Mouse (Mus musculus) hindbrain, embryonic 10.5 days (tissue): ENCODE data around the gene Nr1h5. TPM values are rescaled to one million over a fixed set of nuclear protein-coding genes. Genes with fewer than 3 reads are reported as not detected.

Experiments used
- DNase-seq: peaks from one replicate; pipeline ENCODE4 v3.0.0-alpha.2; 2017; ENCODE audit warnings: low spot score
- H3K27ac ChIP-seq: fragments of 300-500 bp; sonication (generic); 2 replicates; pipeline ENCODE4 v1.5.1; 2016; ENCODE audit warnings: mild to moderate bottlenecking, moderate library complexity
- H3K27me3 ChIP-seq: fragments of 300-500 bp; sonication (generic); 2 replicates; pipeline ENCODE4 v1.6.1; 2016; ENCODE audit warnings: mild to moderate bottlenecking; ENCODE audit not compliant: poor library complexity, insufficient read depth, severe bottlenecking
- H3K36me3 ChIP-seq: fragments of 300-500 bp; sonication (generic); 2 replicates; pipeline ENCODE4 v1.6.1; 2016; ENCODE audit warnings: mild to moderate bottlenecking, moderate library complexity
- H3K4me1 ChIP-seq: fragments of 300-500 bp; sonication (generic); replicated peaks from 2 replicates; pipeline ENCODE4 v1.6.1; 2016; ENCODE audit warnings: mild to moderate bottlenecking
- H3K4me3 ChIP-seq: fragments of 300-500 bp; sonication (generic); 2 replicates; pipeline ENCODE4 v1.5.1; 2016; ENCODE audit warnings: mild to moderate bottlenecking, moderate library complexity
- H3K9me3 ChIP-seq: fragments of 300-500 bp; sonication (generic); 2 replicates; pipeline ENCODE4 v1.6.1; 2016; ENCODE audit warnings: mild to moderate bottlenecking, moderate library complexity
- WGBS: fragments of 180-500 bp; shearing (Covaris S2); methylation state at CpG from one replicate; pipeline ENCODE4 v1.1.7; 2016; 5-methylcytosine and 5-hydroxymethylcytosine counted together
- polyA plus RNA-seq: library from polyadenylated mRNA; unstranded; fragments of >200 nt; fragmentation: Nextera tagmentation; extraction: Ambion mirVana; gene quantifications from 2 replicates; pipeline ENCODE4 v1.2.1, GENCODE M21; 2016

The Nr1h5 gene
- not detected in 2 replicates for polyA plus RNA-seq

DNA sequence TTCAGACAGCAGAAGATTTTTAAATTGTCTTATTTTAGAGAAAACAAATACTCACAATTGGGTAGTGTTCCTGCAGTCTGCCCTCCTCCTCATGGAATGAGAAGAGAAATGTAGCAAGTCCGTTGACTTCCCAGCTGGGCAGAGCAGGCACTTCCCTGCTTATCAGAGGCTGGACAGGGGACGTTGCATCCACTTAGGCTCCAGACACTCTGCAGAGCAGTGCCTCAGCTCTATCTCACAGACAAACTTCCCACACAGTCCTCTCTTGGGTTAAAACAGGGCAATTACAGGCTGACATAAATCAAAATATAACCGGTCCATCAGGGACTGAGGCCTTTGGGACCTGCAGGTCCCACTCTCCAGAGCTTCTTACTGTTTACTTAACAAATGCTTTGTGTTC, at the start of gene Nr1h5:
TSS of gene Nr1h5 (minus strand) at position 101 of the 400 bp plus-strand sequence.
- no peak for DNase-seq
- H3K4me3 ChIP-seq: no peak within 1 kb of the TSS
- H3K27ac ChIP-seq: no peak within 1 kb of the TSS
- WGBS: 62% methylated on average over 3 of the region's 3 CpGs
- H3K9me3 ChIP-seq: no peaks in the 10 kb centered on the region
- no peaks in the 10 kb centered on the region for H3K4me1 ChIP-seq
- no peaks in the 10 kb centered on the region for H3K27me3 ChIP-seq
- H3K36me3 ChIP-seq: no peaks in the 10 kb centered on the region

DNA sequence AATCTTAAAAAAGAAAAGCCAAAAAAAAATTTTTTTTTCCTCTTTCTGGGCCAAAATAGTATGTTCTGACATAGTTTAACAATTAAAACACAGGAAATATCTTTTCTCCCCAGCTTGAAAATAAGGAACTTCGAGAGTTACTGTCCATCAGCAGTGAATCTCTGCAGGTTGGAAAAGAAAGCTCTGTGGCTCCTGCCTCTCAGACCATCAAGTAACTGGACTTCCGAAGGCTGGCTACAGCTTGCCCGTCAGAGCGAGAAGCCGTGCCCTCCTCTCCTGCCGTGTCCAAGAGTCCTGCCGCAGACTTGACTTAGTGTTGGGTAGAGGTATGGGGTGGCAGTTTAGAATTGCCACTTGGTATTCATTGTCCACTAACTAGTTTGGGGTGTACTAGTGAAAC, 37.7 kb upstream of the Nr1h5 start:
- no peak for DNase-seq
- Histone ChIP-seq H3K27me3 (no peaks in the 10 kb centered on the region), H3K4me3 (no peak overlapping the region), H3K36me3 (peaks cover 91% of the 10 kb centered on the region), H3K27ac (no peak overlapping the region), H3K9me3 (0 out of 2 replicates have a peak, but pooled peaks cover 9% of the 10 kb centered on the region), H3K4me1 (peaks cover 5% of the 10 kb centered on the region)
- 95% methylated on average over 7 of the region's 7 CpGs for WGBS

DNA sequence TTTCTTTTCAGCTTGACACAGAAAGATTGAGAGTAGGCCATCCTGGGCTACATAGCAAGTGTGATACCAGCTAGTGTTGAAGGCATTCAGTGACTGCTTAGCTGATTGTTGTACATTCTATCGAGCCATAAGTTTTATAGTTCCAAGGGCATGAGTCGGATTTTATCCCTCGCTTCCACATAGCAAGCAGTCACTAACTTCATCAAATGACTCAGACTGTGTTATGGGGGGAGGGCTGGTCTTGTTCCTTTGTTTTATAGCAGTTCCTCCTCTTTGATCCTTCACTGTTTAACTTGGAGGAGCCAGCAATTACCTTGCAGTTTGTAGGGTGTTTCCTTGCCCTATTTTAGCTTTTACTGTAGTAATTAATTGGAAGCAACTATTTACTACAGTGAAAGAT, 33.7 kb upstream of the Nr1h5 start:
- Histone ChIP-seq H3K9me3 (0 out of 2 replicates have a peak, but pooled peaks cover 9% of the 10 kb centered on the region), H3K4me3 (no peak overlapping the region), H3K4me1 (peaks cover 22% of the 10 kb centered on the region), H3K27ac (no peak overlapping the region), H3K36me3 (peaks cover 57% of the 10 kb centered on the region), H3K27me3 (no peaks in the 10 kb centered on the region)
- no peak for DNase-seq
- 91% methylated on average over 3 of the region's 3 CpGs for WGBS

DNA sequence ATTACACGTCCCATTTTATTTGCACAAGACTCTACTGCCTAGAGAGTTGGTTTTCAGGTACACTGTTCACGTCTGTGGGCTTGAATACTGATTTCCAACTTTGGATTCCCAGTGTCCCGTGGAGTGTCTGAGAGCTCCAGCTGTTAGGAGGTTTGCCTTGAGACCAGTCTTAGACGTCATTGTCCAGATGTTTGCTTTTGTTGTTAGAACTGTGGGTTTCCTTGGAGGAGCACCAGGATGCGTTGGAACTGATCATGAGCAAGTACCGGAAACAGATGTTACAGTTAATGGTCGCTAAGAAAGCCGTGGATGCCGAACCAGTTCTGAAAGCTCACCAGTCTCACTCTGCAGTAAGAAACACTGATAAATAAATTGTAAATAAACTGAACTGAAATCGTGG, 33.1 kb upstream of the Nr1h5 start:
- no peak overlapping the region for H3K4me3 ChIP-seq
- 0 out of 2 replicates have a peak, but pooled peaks cover 9% of the 10 kb centered on the region for H3K9me3 ChIP-seq
- H3K27me3 ChIP-seq: no peaks in the 10 kb centered on the region
- DNase-seq: no peak
- WGBS: 85% methylated on average over 10 of the region's 10 CpGs
- peaks cover 51% of the 10 kb centered on the region for H3K36me3 ChIP-seq
- no peak overlapping the region for H3K27ac ChIP-seq
- peaks cover 22% of the 10 kb centered on the region for H3K4me1 ChIP-seq

DNA sequence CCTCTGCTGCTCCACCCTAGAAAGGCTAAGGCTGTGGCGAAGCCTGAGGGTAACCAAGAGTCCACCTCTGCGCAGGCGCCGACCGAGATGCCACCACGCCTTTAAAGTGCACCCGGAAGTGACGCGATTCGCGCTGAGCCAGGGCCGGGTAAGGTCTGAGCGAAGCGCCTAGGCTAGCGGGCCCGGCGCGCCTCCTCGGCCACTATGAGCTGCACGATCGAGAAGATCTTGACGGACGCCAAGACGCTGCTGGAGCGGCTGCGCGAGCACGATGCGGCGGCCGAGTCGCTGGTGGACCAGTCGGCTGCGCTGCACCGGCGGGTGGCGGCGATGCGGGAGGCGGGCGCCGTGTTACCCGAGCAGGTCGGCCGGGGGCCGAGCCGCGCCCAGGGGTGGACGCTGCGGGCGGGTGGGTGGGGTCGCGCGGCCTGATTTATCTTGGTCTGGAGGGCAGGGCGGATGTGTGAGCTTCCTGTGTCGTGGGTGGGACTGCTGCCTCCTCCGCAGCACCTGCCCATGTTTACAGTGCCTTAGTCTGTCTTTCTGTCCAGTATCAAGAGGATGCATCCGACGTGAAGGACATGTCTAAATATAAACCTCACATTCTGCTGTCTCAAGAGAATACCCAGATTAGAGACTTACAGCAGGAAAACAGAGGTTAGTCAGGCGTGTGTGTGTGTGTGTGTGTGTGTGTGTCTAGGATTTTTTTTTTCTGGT, 31.8 kb upstream of the Nr1h5 start, which contains the start of gene Sike1:
TSS of gene Sike1 (plus strand) at position 104 of the 717 bp plus-strand sequence.
- 0 out of 2 replicates have a peak, but pooled peaks cover 9% of the 10 kb centered on the region for H3K9me3 ChIP-seq
- H3K36me3 ChIP-seq: peaks cover 39% of the 10 kb centered on the region
- peak within 1 kb of the TSS; percentile 94 for H3K27ac ChIP-seq
- H3K27me3 ChIP-seq: no peaks in the 10 kb centered on the region
- H3K4me3 ChIP-seq: peak within 1 kb of the TSS; percentile 83
- WGBS: under 1% methylated on average over 60 of the region's 60 CpGs
- H3K4me1 ChIP-seq: peaks cover 22% of the 10 kb centered on the region
- DNase-seq: peak; percentile 93

DNA sequence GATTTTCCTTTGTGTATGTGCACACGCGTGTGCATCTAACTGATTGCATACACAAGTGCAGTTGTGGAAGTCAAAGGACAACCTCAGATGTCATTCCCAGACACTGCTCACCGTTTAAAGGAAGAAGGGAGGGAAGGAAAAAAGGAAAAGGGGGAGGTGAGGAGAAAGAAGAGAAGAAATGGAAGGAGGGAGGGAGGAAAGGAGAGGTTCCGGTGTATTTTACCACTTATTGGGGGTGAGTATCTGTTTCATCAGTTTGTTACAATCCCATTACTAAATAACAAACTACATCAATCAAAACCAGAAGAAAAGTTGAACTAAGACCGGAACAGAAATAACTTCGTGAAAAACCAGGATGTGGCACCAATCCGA, 31.3 kb upstream of the Nr1h5 start:
- no peak for DNase-seq
- Histone ChIP-seq H3K27ac (peak overlapping the region; percentile 94), H3K9me3 (0 out of 2 replicates have a peak, but pooled peaks cover 6% of the 10 kb centered on the region), H3K36me3 (peaks cover 33% of the 10 kb centered on the region), H3K27me3 (no peaks in the 10 kb centered on the region), H3K4me1 (peaks cover 22% of the 10 kb centered on the region), H3K4me3 (peak overlapping the region; percentile 83)
- WGBS: 56% methylated on average over 7 of the region's 7 CpGs

DNA sequence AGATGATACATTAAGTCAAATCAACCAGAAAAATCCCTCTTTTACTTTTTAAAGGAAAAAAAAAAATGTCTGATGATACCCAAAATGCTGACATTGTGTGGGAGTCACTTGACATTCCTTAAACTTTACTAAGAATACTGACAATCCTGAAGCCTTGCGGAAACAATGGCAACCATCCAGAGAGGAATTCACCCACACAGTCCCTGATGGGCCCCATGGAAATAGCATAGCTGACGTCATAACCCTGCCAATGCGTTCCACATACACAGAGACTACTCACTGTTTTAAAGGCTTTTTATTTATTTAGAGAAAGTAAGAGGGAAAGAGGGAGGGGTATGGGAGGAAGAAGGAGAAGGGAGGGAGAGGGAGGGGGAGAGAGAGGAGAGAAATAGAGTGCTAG, 29.0 kb upstream of the Nr1h5 start:
- 66% methylated on average over 3 of the region's 3 CpGs for WGBS
- Histone ChIP-seq H3K36me3 (peaks cover 10% of the 10 kb centered on the region), H3K4me3 (no peak overlapping the region), H3K9me3 (no peaks in the 10 kb centered on the region), H3K27ac (no peak overlapping the region), H3K27me3 (no peaks in the 10 kb centered on the region), H3K4me1 (peaks cover 22% of the 10 kb centered on the region)
- DNase-seq: no peak

DNA sequence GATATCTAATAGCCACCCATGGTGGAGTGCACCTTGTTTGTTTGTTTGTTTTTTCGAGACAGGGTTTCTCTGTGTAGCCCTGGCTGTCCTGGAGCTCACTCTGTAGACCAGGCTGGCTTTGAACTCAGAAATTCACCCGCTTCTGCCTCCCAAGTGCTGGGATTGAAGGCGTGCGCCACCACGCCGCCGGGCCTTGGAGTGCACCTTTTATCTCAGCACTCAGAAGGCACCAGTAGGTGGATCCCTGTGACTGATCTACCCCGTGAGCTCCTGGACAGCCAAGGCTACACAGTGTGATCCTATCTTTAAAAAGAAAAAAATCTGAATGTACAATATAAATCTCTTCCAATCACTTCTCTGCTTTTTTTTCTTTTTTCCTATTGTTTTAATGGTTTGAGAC, 27.1 kb upstream of the Nr1h5 start:
- no peak overlapping the region for H3K27ac ChIP-seq
- WGBS: 72% methylated on average over 8 of the region's 8 CpGs
- H3K36me3 ChIP-seq: no peaks in the 10 kb centered on the region
- H3K4me1 ChIP-seq: peaks cover 12% of the 10 kb centered on the region
- no peaks in the 10 kb centered on the region for H3K9me3 ChIP-seq
- DNase-seq: no peak
- H3K4me3 ChIP-seq: no peak overlapping the region
- H3K27me3 ChIP-seq: no peaks in the 10 kb centered on the region

DNA sequence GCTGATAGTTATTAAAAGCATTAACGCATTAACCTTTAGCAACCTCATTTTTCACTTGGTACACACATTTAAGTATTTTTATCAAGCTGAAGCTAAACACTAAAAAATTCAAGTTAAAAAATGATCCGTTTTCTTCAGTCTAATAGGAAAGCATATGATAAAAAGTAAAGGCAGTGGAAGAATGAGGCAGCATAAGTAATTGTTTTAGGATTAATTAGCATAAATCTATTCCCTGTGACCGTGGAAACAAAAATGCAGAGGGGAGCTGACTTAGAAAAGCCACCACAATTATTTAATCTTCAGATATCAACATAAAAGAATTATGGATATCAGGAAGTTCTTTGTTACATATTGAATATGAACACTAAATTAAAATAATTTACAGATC, 16.4 kb upstream of the Nr1h5 start:
- Histone ChIP-seq H3K4me1 (peaks cover 18% of the 10 kb centered on the region), H3K9me3 (no peaks in the 10 kb centered on the region), H3K27ac (peak overlapping the region; percentile 84), H3K4me3 (peak overlapping the region; percentile 31), H3K36me3 (no peaks in the 10 kb centered on the region), H3K27me3 (no peaks in the 10 kb centered on the region)
- 44% methylated on average over 3 of the region's 3 CpGs for WGBS
- DNase-seq: no peak

DNA sequence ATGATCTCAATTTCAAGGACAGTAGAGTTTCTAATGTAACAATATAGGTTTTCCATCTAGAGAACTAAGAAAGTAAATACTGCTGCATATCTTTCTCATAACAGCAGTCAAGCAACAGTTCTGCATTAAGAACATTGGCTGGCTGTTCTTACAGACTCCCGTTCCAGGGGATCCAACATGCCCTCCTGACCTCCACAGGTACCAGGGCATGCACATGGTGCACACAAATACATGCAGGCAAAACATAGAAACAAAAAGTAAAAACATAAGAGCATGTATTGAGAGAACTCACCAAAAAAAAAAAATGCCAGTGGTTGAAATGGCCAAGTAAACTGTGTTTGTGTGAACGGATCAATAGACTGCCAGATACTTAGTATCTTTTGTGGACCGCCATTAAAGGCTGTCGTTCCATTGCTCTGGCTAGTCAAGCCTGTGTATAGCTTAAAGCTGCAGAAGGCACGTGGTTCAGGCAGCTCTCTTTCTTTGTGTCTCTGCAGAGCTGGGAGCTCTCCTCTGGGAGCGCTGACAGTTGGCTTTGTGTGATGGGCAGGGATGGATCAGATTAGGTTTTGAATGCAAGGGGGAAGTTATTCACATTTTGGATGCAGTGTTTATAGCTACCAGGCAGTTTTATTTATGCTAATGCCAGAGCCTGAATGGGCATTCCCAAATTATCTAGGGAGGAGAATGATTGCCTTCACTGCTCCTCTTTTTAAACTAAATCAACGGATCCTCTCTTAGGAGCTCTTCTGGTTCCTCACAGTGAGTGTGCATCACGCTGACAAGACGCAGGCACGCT, 15.8 kb upstream of the Nr1h5 start:
- H3K27ac ChIP-seq: peak overlapping the region; percentile 84
- no peaks in the 10 kb centered on the region for H3K27me3 ChIP-seq
- H3K36me3 ChIP-seq: no peaks in the 10 kb centered on the region
- 23% methylated on average over 10 of the region's 10 CpGs for WGBS
- H3K4me1 ChIP-seq: peaks cover 24% of the 10 kb centered on the region
- H3K9me3 ChIP-seq: no peaks in the 10 kb centered on the region
- peak; percentile 60 for DNase-seq
- H3K4me3 ChIP-seq: peak overlapping the region; percentile 31

DNA sequence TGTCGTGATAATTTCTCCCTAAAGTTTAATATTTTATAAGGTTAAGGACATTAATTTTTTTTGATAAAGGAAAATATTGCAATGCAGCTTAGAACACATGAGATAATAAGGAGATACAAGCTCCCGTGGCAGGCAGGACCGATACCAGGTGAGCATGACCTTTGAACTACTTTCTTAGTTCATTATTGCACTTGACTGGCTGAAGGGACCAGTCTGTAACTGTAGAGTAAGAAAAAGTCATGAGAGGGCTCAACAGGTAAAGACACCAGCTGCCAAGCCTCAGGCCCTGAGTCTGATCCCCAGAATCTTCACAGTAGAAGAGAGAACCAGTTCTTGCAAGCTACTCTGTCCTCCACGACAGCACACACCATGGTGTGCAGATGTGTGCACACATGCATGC, 13.0 kb upstream of the Nr1h5 start:
- H3K4me1 ChIP-seq: peaks cover 26% of the 10 kb centered on the region
- WGBS: 86% methylated on average over 4 of the region's 4 CpGs
- H3K4me3 ChIP-seq: no peak overlapping the region

DNA sequence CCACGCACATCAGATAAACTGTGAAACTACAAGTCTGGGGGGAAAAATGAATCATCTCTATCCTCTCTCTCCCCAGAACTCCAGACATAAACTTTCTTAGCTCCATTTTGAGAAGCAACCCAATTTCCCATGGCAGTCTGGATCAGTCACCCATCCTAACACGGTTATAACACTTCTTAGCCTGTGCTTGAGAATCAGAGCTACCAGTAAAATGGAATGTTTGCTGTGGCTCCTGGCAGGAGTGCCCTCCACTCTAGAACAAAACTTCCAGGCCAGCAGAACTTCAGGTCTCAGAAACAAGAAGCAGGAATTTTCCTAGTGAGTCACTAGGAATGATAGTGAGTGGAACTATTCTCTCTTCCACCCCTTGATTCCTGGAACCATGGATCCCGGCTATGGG, 6.6 kb upstream of the Nr1h5 start:
- no peak overlapping the region for H3K4me3 ChIP-seq
- H3K27me3 ChIP-seq: peaks cover 5% of the 10 kb centered on the region; the same call in 1 of the 2 replicates
- DNase-seq: no peak
- H3K4me1 ChIP-seq: peaks cover 23% of the 10 kb centered on the region
- no peaks in the 10 kb centered on the region for H3K36me3 ChIP-seq
- no peaks in the 10 kb centered on the region for H3K9me3 ChIP-seq
- peak overlapping the region; percentile 73 for H3K27ac ChIP-seq
- WGBS: 93% methylated on average over 3 of the region's 3 CpGs

More for the DNA sequence above, 13.0 kb upstream of the Nr1h5 start:
- Histone ChIP-seq H3K27me3 (peaks cover 3% of the 10 kb centered on the region; the same call in 1 of the 2 replicates), H3K36me3 (no peaks in the 10 kb centered on the region), H3K27ac (no peak overlapping the region), H3K9me3 (no peaks in the 10 kb centered on the region)
- no peak for DNase-seq

DNA sequence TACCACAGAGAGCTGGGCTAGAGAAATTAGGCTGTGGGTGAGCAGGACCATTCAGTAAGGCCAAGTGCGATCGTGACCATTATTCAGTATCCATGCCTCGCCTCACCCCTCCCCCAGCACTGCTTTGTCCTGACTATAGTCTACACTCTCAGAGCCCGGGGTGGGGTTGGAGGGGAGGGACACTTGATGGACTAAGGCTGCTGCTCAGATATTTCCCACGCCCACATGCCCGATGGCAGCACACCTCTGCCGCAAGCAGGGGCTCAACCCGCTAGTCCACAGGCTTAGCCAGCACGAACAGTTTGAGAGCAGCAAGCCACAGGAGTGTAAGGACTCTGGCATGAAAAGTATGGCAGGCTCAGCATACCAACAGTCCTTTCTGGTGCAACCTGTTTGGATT, 6.1 kb upstream of the Nr1h5 start:
- Histone ChIP-seq H3K9me3 (no peaks in the 10 kb centered on the region), H3K27ac (peak overlapping the region; percentile 73), H3K27me3 (peaks cover 5% of the 10 kb centered on the region; the same call in 1 of the 2 replicates), H3K4me1 (peaks cover 19% of the 10 kb centered on the region), H3K4me3 (no peak overlapping the region), H3K36me3 (no peaks in the 10 kb centered on the region)
- peak; percentile 37 for DNase-seq
- WGBS: 65% methylated on average over 9 of the region's 9 CpGs
